In genomic region chr1:191197916-191198315, GRCm38 (mm10) we compare ENCODE assay signal across 24 mouse cellular contexts. TPM values are rescaled to one million over a fixed set of nuclear protein-coding genes. Genes with fewer than 3 reads are reported as not detected.
DNase-seq lines count a peak whose midpoint lies in the region; ATAC-seq and TF ChIP-seq lines count a peak whose summit lies in the region.
"Had no signal": no experiment of that assay in that cellular context is flagged by ENCODE, and none has a peak within 500 bp of the region (broad histone marks: within the 10 kb centered on the region; RNA-seq: fewer than 3 reads in every experiment).

No protein-coding gene starts in this region.

- H3K4me3 ChIP-seq in spleen, adult 2 months (ENCODE audit: extremely low read depth, insufficient read depth, insufficient read length) = no peak overlapping the region
- H3K4me3 ChIP-seq in bone marrow macrophage, adult 2 months (ENCODE audit: insufficient read depth, low read length) = peak overlapping the region; percentile 15; the same call in 1 of the 2 replicates
- no peak overlapping the region for H3K4me3 ChIP-seq in liver, postnatal 0 days (ENCODE audit: low read depth, low read length)
- H3K4me3 ChIP-seq in heart, embryonic 10.5 days = no peak overlapping the region
- H3K4me3 ChIP-seq: forebrain, embryonic 10.5 days; hindbrain, embryonic 13.5 days; limb, embryonic 10.5 days; neural tube, embryonic 12.5 days had no signal

- no peak for TF ChIP-seq POLR2A in spleen, adult 2 months (IDR thresholded peaks at IDR 0.05; ENCODE audit: low read depth, low read length)
- TF ChIP-seq POLR2A in bone marrow macrophage, adult 2 months (IDR thresholded peaks at IDR 0.05; ENCODE audit: borderline replicate concordance, low read depth, low read length) = no peak

- no peaks in the 10 kb centered on the region for H3K9me3 ChIP-seq in liver, postnatal 0 days (ENCODE audit: low read length)
- H3K9me3 ChIP-seq in heart, embryonic 10.5 days = 0 out of 2 replicates have a peak, but pooled peaks cover 3% of the 10 kb centered on the region
- H3K9me3 ChIP-seq: forebrain, embryonic 10.5 days; hindbrain, embryonic 13.5 days; limb, embryonic 10.5 days; neural tube, embryonic 12.5 days had no signal

- H3K9ac ChIP-seq in liver, postnatal 0 days (replicated peaks) = no peak overlapping the region; the same call in 1 of the 2 replicates
- H3K9ac ChIP-seq: hindbrain, embryonic 13.5 days; lung, embryonic 14.5 days; neural tube, embryonic 12.5 days had no signal

- peak; percentile 58; the same call in 1 of the 2 replicates for ATAC-seq in liver, postnatal 0 days
- ATAC-seq: Patski had no signal

- 0 out of 2 replicates have a peak overlapping the region, but pooled peaks have one; percentile 40 for H3K4me2 ChIP-seq in liver, postnatal 0 days (ENCODE audit: low read depth, low read length)
- H3K4me2 ChIP-seq: hindbrain, embryonic 13.5 days; lung, embryonic 14.5 days; neural tube, embryonic 12.5 days had no signal

- TF ChIP-seq CTCF in spleen, adult 2 months (IDR thresholded peaks at IDR 0.05; ENCODE audit: extremely low read depth, insufficient read depth, insufficient read length, insufficient replicate concordance) = no peak
- TF ChIP-seq CTCF in bone marrow macrophage, adult 2 months (IDR thresholded peaks at IDR 0.05; ENCODE audit: low read depth, low read length) = no peak
- TF ChIP-seq CTCF in liver, postnatal 0 days (IDR thresholded peaks at IDR 0.05; ENCODE audit: low read depth) = no peak

- no peaks in the 10 kb centered on the region for H3K36me3 ChIP-seq in spleen, adult 2 months (ENCODE audit: control insufficient read depth, insufficient read depth, low read length)
- H3K36me3 ChIP-seq in liver, postnatal 0 days (replicated peaks; ENCODE audit: insufficient read depth, low read length) = no peaks in the 10 kb centered on the region
- H3K36me3 ChIP-seq in heart, embryonic 10.5 days = no peaks in the 10 kb centered on the region
- H3K36me3 ChIP-seq: forebrain, embryonic 10.5 days; hindbrain, embryonic 13.5 days; limb, embryonic 10.5 days; neural tube, embryonic 12.5 days had no signal

- TF ChIP-seq EP300 in liver, postnatal 0 days (IDR thresholded peaks at IDR 0.05; ENCODE audit: low read depth) = no peak

- no peaks in the 10 kb centered on the region for H3K27me3 ChIP-seq in spleen, adult 2 months (ENCODE audit: control insufficient read depth, insufficient read depth, low read length)
- H3K27me3 ChIP-seq in liver, postnatal 0 days (ENCODE audit: insufficient read depth, low read length) = no peaks in the 10 kb centered on the region
- H3K27me3 ChIP-seq in heart, embryonic 10.5 days (ENCODE audit: insufficient read depth, poor library complexity, severe bottlenecking) = peaks cover 5% of the 10 kb centered on the region; the same call in 1 of the 2 replicates
- H3K27me3 ChIP-seq: hindbrain, embryonic 13.5 days; neural tube, embryonic 12.5 days; Patski had no signal

- peak; percentile 33 to 75 for DNase-seq in spleen, adult 2 months (ENCODE audit: low read depth in 1 of 2, low spot score in 2 of 2)
- DNase-seq in spleen, adult 12 weeks (ENCODE audit: low spot score) = no peak
- DNase-seq in liver, postnatal 0 days = peak; percentile 15
- DNase-seq in skeletal muscle tissue, adult 2 months (ENCODE audit: low read depth, low spot score) = peak; percentile 34
- no peak for DNase-seq in heart, embryonic 10.5 days (ENCODE audit: low spot score)
- no peak for DNase-seq in frontal cortex, adult 2 months (ENCODE audit: extremely low spot score in 1 of 2, low spot score in 1 of 2)
- no peak for DNase-seq in adrenal gland, adult 2 months
- DNase-seq: cerebellum, adult 8-10 months; gastrocnemius, postnatal 36 days; kidney, adult 8-10 months; kidney, postnatal 4 days; lung, embryonic 14.5 days; midbrain, embryonic 14.5 days; thymus, postnatal 36 days had no signal

- H3K4me1 ChIP-seq in spleen, adult 2 months (ENCODE audit: control insufficient read depth, insufficient read depth, insufficient read length) = peaks cover 12% of the 10 kb centered on the region
- peaks cover 84% of the 10 kb centered on the region for H3K4me1 ChIP-seq in bone marrow macrophage, adult 2 months (ENCODE audit: control insufficient read depth, insufficient read depth, low read length)
- H3K4me1 ChIP-seq in liver, postnatal 0 days (ENCODE audit: insufficient read depth) = peaks cover 10% of the 10 kb centered on the region
- H3K4me1 ChIP-seq in heart, embryonic 10.5 days = no peaks in the 10 kb centered on the region
- H3K4me1 ChIP-seq: forebrain, embryonic 10.5 days; hindbrain, embryonic 13.5 days; limb, embryonic 10.5 days; neural tube, embryonic 12.5 days had no signal

- H3K27ac ChIP-seq in spleen, adult 2 months (ENCODE audit: insufficient read depth, low read length) = no peak overlapping the region; the same call in 1 of the 2 replicates
- peak overlapping the region; percentile 99 for H3K27ac ChIP-seq in bone marrow macrophage, adult 2 months (ENCODE audit: insufficient read depth, low read depth, low read length)
- peak overlapping the region; percentile 57 for H3K27ac ChIP-seq in liver, postnatal 0 days (ENCODE audit: low read depth)
- H3K27ac ChIP-seq in heart, embryonic 10.5 days = no peak overlapping the region
- H3K27ac ChIP-seq: forebrain, embryonic 10.5 days; hindbrain, embryonic 13.5 days; limb, embryonic 10.5 days; neural tube, embryonic 12.5 days had no signal

- WGBS in spleen, adult 2 months = 9% methylated on average over 7 of the region's 7 CpGs
- 26% methylated on average over 7 of the region's 7 CpGs for WGBS in liver, postnatal 0 days (ENCODE audit: insufficient replicate concordance)
- WGBS in heart, embryonic 10.5 days = 58% methylated on average over 7 of the region's 7 CpGs

RNA-seq across cellular contexts. Expression of gene Atf3, which starts 19.9 kb away (rescaled TPM):
- polyA plus RNA-seq in spleen, adult 2 months (2012; rRNA removed) = 1.6 and 2.3 TPM in 2 replicates
- polyA plus RNA-seq in bone marrow macrophage, adult 2 months (2012; ENCODE audit: insufficient read depth, insufficient read length, missing spikeins) = 103 and 107 TPM in 2 replicates
- 1.00 and 1.3 TPM in 2 replicates for polyA plus RNA-seq in liver, postnatal 0 days (2015; fragmentation: Nextera tagmentation; extraction: Ambion mirVana)
- polyA plus RNA-seq in heart, embryonic 10.5 days (2016; fragmentation: Nextera tagmentation; extraction: Ambion mirVana) = 8.0 and 13.5 TPM in 2 replicates
- polyA plus RNA-seq in frontal cortex, adult 2 months (2012; rRNA removed) = 2.0 and 2.7 TPM in 2 replicates
- 1 to 10 TPM; 3.0 to 3.6 TPM for total RNA-seq in adrenal gland, adult 2 months (2021)
- 1.1 and 2.8 TPM in 2 replicates for polyA plus RNA-seq in adrenal gland, adult 2 months (2012; rRNA removed)

RNA-seq across cellular contexts. Expression of gene Fam71a, which starts 33.3 kb away (rescaled TPM):
- not detected in 2 replicates for polyA plus RNA-seq in spleen, adult 2 months (2012; rRNA removed)
- not detected in 2 replicates for polyA plus RNA-seq in bone marrow macrophage, adult 2 months (2012; ENCODE audit: insufficient read depth, insufficient read length, missing spikeins)
- polyA plus RNA-seq in liver, postnatal 0 days (2015; fragmentation: Nextera tagmentation; extraction: Ambion mirVana) = not detected in 2 replicates
- not detected in 2 replicates for polyA plus RNA-seq in heart, embryonic 10.5 days (2016; fragmentation: Nextera tagmentation; extraction: Ambion mirVana)
- polyA plus RNA-seq in frontal cortex, adult 2 months (2012; rRNA removed) = not detected in 2 replicates
- not detected for total RNA-seq in adrenal gland, adult 2 months (2021)
- not detected in 2 replicates for polyA plus RNA-seq in adrenal gland, adult 2 months (2012; rRNA removed)
- total RNA-seq: gastrocnemius, postnatal 36 days had no signal
- polyA plus RNA-seq: brain, embryonic 14.5 days; embryonic facial prominence, embryonic 14.5 days; forebrain, embryonic 10.5 days; heart, embryonic 16.5 days; hindbrain, embryonic 13.5 days; limb, embryonic 10.5 days; lung, embryonic 14.5 days; midbrain, embryonic 14.5 days; neural tube, embryonic 12.5 days; stomach, embryonic 16.5 days had no signal

Comparison
In these comparisons a context has a peak if more than half of its experiments do, and no peak if none do; other contexts are left out.
1. DNase-seq: peak in spleen, adult 2 months (2 of 2), liver, postnatal 0 days (single experiment) and skeletal muscle tissue, adult 2 months (single experiment); none in spleen, adult 12 weeks (single experiment), heart, embryonic 10.5 days (single experiment), frontal cortex, adult 2 months (0 of 2) and adrenal gland, adult 2 months (single experiment).
2. H3K27ac ChIP-seq: peak in bone marrow macrophage, adult 2 months (single experiment) and liver, postnatal 0 days (single experiment); none in spleen, adult 2 months (single experiment) and heart, embryonic 10.5 days (single experiment).